Mouse (Mus musculus): Measurements from ENCODE around the gene Shb. TPM values are rescaled to one million over a fixed set of nuclear protein-coding genes. Genes with fewer than 3 reads are reported as not detected.
A peak's percentile ranks its signal among the peaks of the same experiment; 100 is the strongest.

Gene Shb
- total and polyA plus RNA-seq, 3 experiments: 7.7 to 15.5 (median 8.6) TPM

- no peak for TF ChIP-seq ZC3H11A (IDR thresholded peaks at IDR 0.05; ENCODE audit: low read depth, low read length)
Measured at GRCm38 (mm10) chr4:45491685-45492601, 40.3 kb downstream of the Shb start (continued).

DNA sequence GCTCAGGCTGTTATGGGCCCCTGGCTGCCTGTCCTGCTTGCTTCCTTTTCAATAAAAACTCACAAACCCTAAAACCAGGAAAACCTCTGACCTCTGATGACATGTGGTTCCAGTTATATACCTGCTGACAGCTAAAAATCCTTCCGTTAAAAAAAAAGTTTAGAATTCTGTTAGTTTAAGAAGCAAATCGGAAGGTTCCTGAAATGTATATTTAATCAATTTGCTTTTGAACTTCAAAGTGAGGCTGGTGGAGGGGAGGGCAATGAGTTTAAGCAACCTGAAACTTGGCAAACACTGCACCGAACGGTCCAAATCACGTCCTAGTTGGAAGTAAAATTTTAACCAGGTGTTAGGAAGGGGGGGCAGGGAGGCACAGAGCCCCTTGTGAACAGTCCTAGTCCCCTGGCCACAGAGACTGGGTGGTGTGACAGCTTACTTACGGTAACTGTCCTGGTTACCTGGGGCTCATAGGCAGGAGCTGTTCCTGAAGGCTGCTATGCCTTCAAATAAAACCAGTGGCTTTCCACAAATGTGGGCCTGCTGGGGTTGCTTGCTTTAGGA lies 41.1 kb downstream of the Shb start:
- H3K9me3 ChIP-seq (replicated peaks; ENCODE audit: low read length): no peaks in the 10 kb centered on the region
- dilution Hi-C loops (cut with MboI; ENCODE audit: extremely low pct_ligation_motif_present, extremely low pct_unique_long_range_greater_than_20kb, low sequenced_read_pairs) (no loop called here), in situ Hi-C loops (cut with MboI; ENCODE audit: low pct_ligation_motif_present, low pct_unique_long_range_greater_than_20kb, low sequenced_read_pairs) (no loop called here)
- no peak overlapping the region for H3K4me3 ChIP-seq (replicated peaks in 1 of 3; ENCODE audit: low read depth in 2 of 3, low read length in 2 of 3, poor library complexity in 1 of 3)
- peaks cover 40 to 100% of the 10 kb centered on the region in 2 experiments for H3K4me1 ChIP-seq (ENCODE audit: control insufficient read depth in 1 of 2, insufficient read depth in 2 of 2)
- no peaks in the 10 kb centered on the region for H3K79me2 ChIP-seq (replicated peaks; ENCODE audit: control insufficient read depth, extremely low read depth, insufficient read depth, poor library complexity, severe bottlenecking)
- no peak for DNase-seq (ENCODE audit: extremely low read depth)
- H3K9ac ChIP-seq (ENCODE audit: insufficient read depth, low read depth): peak overlapping the region; percentile 16
- peak overlapping the region; percentile 22; the same call in 1 of the 2 replicates for H3K27ac ChIP-seq (ENCODE audit: insufficient read depth, low read depth)
- no peaks in the 10 kb centered on the region for H3K27me3 ChIP-seq (replicated peaks)
- peak overlapping the region; percentile 67; the same call in 1 of the 2 replicates for H3K4me2 ChIP-seq (ENCODE audit: insufficient read depth, low read depth, poor library complexity, severe bottlenecking)
- TF ChIP-seq ZC3H11A (IDR thresholded peaks at IDR 0.05; ENCODE audit: low read depth, low read length) (no peak), ZMIZ1 (IDR thresholded peaks at IDR 0.05; ENCODE audit: low read depth, low read length) (no peak), E2F4 (IDR thresholded peaks at IDR 0.05; ENCODE audit: insufficient replicate concordance, low read depth, low read length) (no peak), POLR2AphosphoS2 (IDR thresholded peaks at IDR 0.05; ENCODE audit: low read depth, low read length) (no peak)
- H3K36me3 ChIP-seq (replicated peaks in 1 of 2; ENCODE audit: control insufficient read depth in 1 of 2, insufficient read depth in 1 of 2, low read length in 1 of 2): peaks cover 4 to 44% of the 10 kb centered on the region in 2 experiments

DNA sequence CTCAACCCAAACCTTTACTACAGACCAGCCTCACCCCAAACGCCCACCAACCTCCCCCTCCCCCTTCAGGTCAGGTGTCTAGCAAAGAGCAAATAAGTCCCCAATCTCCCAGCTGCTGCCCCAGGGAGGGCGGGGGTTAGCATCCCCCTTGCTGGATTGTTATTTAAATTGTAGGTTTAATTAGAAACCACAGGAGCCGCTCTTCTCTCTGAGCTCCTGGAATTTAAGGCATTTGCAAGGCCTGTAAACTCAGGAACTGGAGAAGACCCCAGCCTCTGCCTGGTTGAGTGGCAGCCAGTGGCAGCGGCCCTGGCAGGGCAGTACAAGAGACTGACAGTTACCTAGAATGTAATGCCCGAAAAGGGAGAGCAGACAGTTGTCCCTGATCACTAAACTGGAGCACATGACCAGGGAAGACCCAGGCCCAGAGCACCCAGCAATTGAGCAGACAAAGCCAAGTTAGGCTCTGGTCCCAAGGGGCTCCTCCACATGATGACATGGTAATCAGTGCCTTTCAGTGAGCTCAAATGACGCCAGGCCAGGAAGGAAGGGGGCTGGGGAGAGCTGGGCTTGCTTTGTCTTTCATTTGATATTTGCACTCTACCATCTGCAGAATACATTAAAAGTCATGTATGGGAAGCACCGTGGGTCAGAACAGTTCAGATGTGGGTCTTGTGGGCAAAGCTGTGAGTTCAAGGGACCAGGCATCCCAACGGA lies 42.1 kb downstream of the Shb start:
- dilution Hi-C loops (cut with MboI; ENCODE audit: extremely low pct_ligation_motif_present, extremely low pct_unique_long_range_greater_than_20kb, low sequenced_read_pairs): no loop called here
- H3K36me3 ChIP-seq (replicated peaks in 1 of 2; ENCODE audit: control insufficient read depth in 1 of 2, insufficient read depth in 1 of 2, low read length in 1 of 2): peaks cover 4 to 47% of the 10 kb centered on the region in 2 experiments
- H3K27ac ChIP-seq (ENCODE audit: insufficient read depth, low read depth): peak overlapping the region; percentile 21; the same call in 1 of the 2 replicates
- peaks cover 40 to 96% of the 10 kb centered on the region in 2 experiments for H3K4me1 ChIP-seq (ENCODE audit: control insufficient read depth in 1 of 2, insufficient read depth in 2 of 2)
- no peak overlapping the region for H3K4me3 ChIP-seq (replicated peaks in 1 of 3; ENCODE audit: low read depth in 2 of 3, low read length in 2 of 3, poor library complexity in 1 of 3)
- in situ Hi-C loops (cut with MboI; ENCODE audit: low pct_ligation_motif_present, low pct_unique_long_range_greater_than_20kb, low sequenced_read_pairs): no loop called here
- no peaks in the 10 kb centered on the region for H3K79me2 ChIP-seq (replicated peaks; ENCODE audit: control insufficient read depth, extremely low read depth, insufficient read depth, poor library complexity, severe bottlenecking)
- H3K9me3 ChIP-seq (replicated peaks; ENCODE audit: low read length): no peaks in the 10 kb centered on the region
- DNase-seq (ENCODE audit: extremely low read depth): peak; percentile 61
- TF ChIP-seq ETS1 (conservative IDR thresholded peaks at IDR 0.05; ENCODE audit: low read depth, low read length): peak; percentile 63
- TF ChIP-seq USF2 (conservative IDR thresholded peaks at IDR 0.05; ENCODE audit: low read depth, low read length): no peak
- TF ChIP-seq GABPA (IDR thresholded peaks at IDR 0.05; ENCODE audit: insufficient replicate concordance, low read depth, low read length): no peak
- peak; percentile 20; the same call in 1 of the 2 replicates for TF ChIP-seq EP300 (IDR thresholded peaks at IDR 0.05; ENCODE audit: low read length)
- peak; percentile 48; the same call in 1 of the 2 replicates for TF ChIP-seq MEF2A (IDR thresholded peaks at IDR 0.05; ENCODE audit: borderline replicate concordance, low read depth, low read length)
- peak; percentile 10; the same call in 1 of the 2 replicates for TF ChIP-seq BHLHE40 (IDR thresholded peaks at IDR 0.05; ENCODE audit: low read depth, low read length)
- no peak for TF ChIP-seq ELF1 (IDR thresholded peaks at IDR 0.05; ENCODE audit: low read depth, low read length)
- 0 out of 2 replicates have a peak, but pooled peaks have one; percentile 15 for TF ChIP-seq MAX (IDR thresholded peaks at IDR 0.05; ENCODE audit: low read length)
- no peak for TF ChIP-seq NRF1 (IDR thresholded peaks at IDR 0.05; ENCODE audit: low read depth, low read length)
- H3K9ac ChIP-seq (ENCODE audit: insufficient read depth, low read depth): peak overlapping the region; percentile 8; the same call in 1 of the 2 replicates
- no peaks in the 10 kb centered on the region for H3K27me3 ChIP-seq (replicated peaks)
- H3K4me2 ChIP-seq (ENCODE audit: insufficient read depth, low read depth, poor library complexity, severe bottlenecking): peak overlapping the region; percentile 46; the same call in 1 of the 2 replicates

All from CH12.LX (cell line).